Mouse (Mus musculus): ENCODE measurements around the gene Erich4. TPM values are rescaled to one million over a fixed set of nuclear protein-coding genes. Genes with fewer than 3 reads are reported as not detected.

The Erich4 gene
- polyA plus RNA-seq, 1 experiment: not detected

DNA sequence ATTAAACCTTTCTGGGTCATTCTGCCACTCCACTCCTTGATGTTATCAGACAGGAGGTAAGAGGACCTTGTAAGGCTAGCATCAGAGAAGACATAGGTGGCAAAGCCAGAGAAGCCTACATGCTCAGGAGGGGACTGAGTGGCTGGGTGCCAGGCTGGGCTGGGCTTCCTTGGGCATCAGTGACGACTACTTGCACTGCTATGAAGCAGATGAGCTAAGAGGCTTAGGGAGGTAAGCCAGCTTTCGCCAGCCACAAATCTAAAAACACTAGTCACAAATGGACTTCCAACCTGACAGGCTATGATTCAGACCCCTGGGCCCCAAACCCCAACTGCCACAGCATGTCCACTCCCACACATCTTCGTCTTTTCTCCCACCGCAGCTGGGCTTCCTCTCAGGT, 28.9 kb upstream of the Erich4 start:
- no peaks in the 10 kb centered on the region for H3K27me3 ChIP-seq (ENCODE audit: control insufficient read depth, insufficient read depth, insufficient read length)
- H3K4me2 ChIP-seq (ENCODE audit: low read depth): no peak overlapping the region
- TF ChIP-seq CEBPB (IDR thresholded peaks at IDR 0.05; ENCODE audit: insufficient read depth, poor library complexity, severe bottlenecking) (no peak), TCF12 (IDR thresholded peaks at IDR 0.05; ENCODE audit: insufficient read depth, poor library complexity, severe bottlenecking) (no peak), TCF3 (IDR thresholded peaks at IDR 0.05; ENCODE audit: insufficient read length, low read depth) (no peak), SRF (IDR thresholded peaks at IDR 0.05; ENCODE audit: control insufficient read depth, insufficient read length, low read depth) (no peak), MYOD1 (IDR thresholded peaks at IDR 0.05; ENCODE audit: control insufficient read depth in 1 of 3, insufficient read length in 2 of 3, low read depth in 2 of 3) (no peak), MAX (IDR thresholded peaks at IDR 0.05; ENCODE audit: low read depth) (no peak), E2F4 (IDR thresholded peaks at IDR 0.05; ENCODE audit: insufficient read depth) (no peak), POLR2A (IDR thresholded peaks at IDR 0.05; ENCODE audit: insufficient read length, low read depth) (no peak), POLR2AphosphoS2 (IDR thresholded peaks at IDR 0.05; ENCODE audit: insufficient read length, low read depth) (no peak), REST (IDR thresholded peaks at IDR 0.05; ENCODE audit: insufficient read depth, insufficient read length) (no peak), MYOG (IDR thresholded peaks at IDR 0.05; ENCODE audit: control insufficient read depth in 1 of 3, insufficient read depth in 1 of 3, insufficient read length in 2 of 3, low read depth in 2 of 3) (no peak), USF1 (IDR thresholded peaks at IDR 0.05; ENCODE audit: low read depth) (no peak)
- no peak overlapping the region for H3K4me3 ChIP-seq
- no peaks in the 10 kb centered on the region for H3K36me3 ChIP-seq (ENCODE audit: control insufficient read depth, insufficient read depth)
- no peaks in the 10 kb centered on the region for H3K79me2 ChIP-seq (ENCODE audit: control insufficient read depth, insufficient read depth)
- H3ac ChIP-seq (ENCODE audit: control insufficient read depth, insufficient read length): no peak overlapping the region

DNA sequence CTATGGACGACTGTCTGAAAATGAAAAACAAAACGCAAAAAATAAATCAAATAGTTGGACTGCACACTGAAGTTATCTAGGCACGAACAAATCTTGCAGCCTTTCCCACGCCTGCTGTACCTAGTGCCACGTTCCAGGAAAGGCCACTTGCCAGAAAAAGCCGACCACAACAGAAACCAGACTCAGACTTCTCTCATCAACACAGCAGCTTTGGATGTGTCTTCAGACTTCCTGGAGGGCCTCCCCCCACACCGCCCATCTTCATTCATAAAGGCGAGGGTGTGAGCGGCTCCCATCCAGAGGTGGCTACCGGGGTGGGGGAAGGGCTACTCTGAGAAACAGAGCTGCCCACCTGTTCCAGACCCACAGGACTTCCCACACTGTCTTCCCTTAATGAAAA, 28.4 kb upstream of the Erich4 start:
- TF ChIP-seq MAX (IDR thresholded peaks at IDR 0.05; ENCODE audit: low read depth): no peak
- TF ChIP-seq MYOD1 (IDR thresholded peaks at IDR 0.05; ENCODE audit: control insufficient read depth in 1 of 3, insufficient read length in 2 of 3, low read depth in 2 of 3): no peak
- no peak for TF ChIP-seq MYOG (IDR thresholded peaks at IDR 0.05; ENCODE audit: control insufficient read depth in 1 of 3, insufficient read depth in 1 of 3, insufficient read length in 2 of 3, low read depth in 2 of 3)
- no peak for TF ChIP-seq POLR2A (IDR thresholded peaks at IDR 0.05; ENCODE audit: insufficient read length, low read depth)
- no peak for TF ChIP-seq E2F4 (IDR thresholded peaks at IDR 0.05; ENCODE audit: insufficient read depth)
- TF ChIP-seq USF1 (IDR thresholded peaks at IDR 0.05; ENCODE audit: low read depth): no peak
- no peak for TF ChIP-seq CEBPB (IDR thresholded peaks at IDR 0.05; ENCODE audit: insufficient read depth, poor library complexity, severe bottlenecking)
- no peak for TF ChIP-seq SRF (IDR thresholded peaks at IDR 0.05; ENCODE audit: control insufficient read depth, insufficient read length, low read depth)
- no peak for TF ChIP-seq TCF3 (IDR thresholded peaks at IDR 0.05; ENCODE audit: insufficient read length, low read depth)
- no peak for TF ChIP-seq REST (IDR thresholded peaks at IDR 0.05; ENCODE audit: insufficient read depth, insufficient read length)
- no peak for TF ChIP-seq POLR2AphosphoS2 (IDR thresholded peaks at IDR 0.05; ENCODE audit: insufficient read length, low read depth)
- TF ChIP-seq TCF12 (IDR thresholded peaks at IDR 0.05; ENCODE audit: insufficient read depth, poor library complexity, severe bottlenecking): no peak
- Histone ChIP-seq H3K4me3 (no peak overlapping the region), H3K4me2 (ENCODE audit: low read depth) (no peak overlapping the region), H3K27me3 (ENCODE audit: control insufficient read depth, insufficient read depth, insufficient read length) (no peaks in the 10 kb centered on the region), H3ac (ENCODE audit: control insufficient read depth, insufficient read length) (no peak overlapping the region), H3K36me3 (ENCODE audit: control insufficient read depth, insufficient read depth) (no peaks in the 10 kb centered on the region), H3K79me2 (ENCODE audit: control insufficient read depth, insufficient read depth) (no peaks in the 10 kb centered on the region)

DNA sequence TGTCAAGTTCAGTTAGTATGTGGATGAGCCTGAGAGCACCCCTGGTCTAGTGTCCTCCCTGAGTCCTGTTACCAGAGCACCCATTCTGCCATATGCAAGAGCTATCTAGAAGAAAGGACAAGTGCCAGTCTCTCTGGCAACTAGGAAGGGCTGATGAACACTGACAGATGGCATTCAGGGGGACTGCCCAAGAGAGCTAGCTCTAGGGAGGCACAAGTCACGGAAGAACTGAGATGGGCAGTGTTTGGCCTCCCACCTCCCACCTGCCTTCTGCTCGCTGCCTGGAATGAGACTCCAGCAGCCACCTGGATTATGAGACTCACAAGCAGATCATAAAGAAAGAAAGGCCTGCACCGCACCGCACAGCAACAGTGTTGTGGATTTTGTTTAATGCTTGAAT, 24.1 kb upstream of the Erich4 start:
- TF ChIP-seq SRF (IDR thresholded peaks at IDR 0.05; ENCODE audit: control insufficient read depth, insufficient read length, low read depth) (no peak), USF1 (IDR thresholded peaks at IDR 0.05; ENCODE audit: low read depth) (no peak), MYOD1 (IDR thresholded peaks at IDR 0.05; ENCODE audit: control insufficient read depth in 1 of 3, insufficient read length in 2 of 3, low read depth in 2 of 3) (no peak), TCF3 (IDR thresholded peaks at IDR 0.05; ENCODE audit: insufficient read length, low read depth) (no peak), MAX (IDR thresholded peaks at IDR 0.05; ENCODE audit: low read depth) (no peak), CEBPB (IDR thresholded peaks at IDR 0.05; ENCODE audit: insufficient read depth, poor library complexity, severe bottlenecking) (no peak), TCF12 (IDR thresholded peaks at IDR 0.05; ENCODE audit: insufficient read depth, poor library complexity, severe bottlenecking) (no peak), POLR2A (IDR thresholded peaks at IDR 0.05; ENCODE audit: insufficient read length, low read depth) (no peak), MYOG (IDR thresholded peaks at IDR 0.05; ENCODE audit: control insufficient read depth in 1 of 3, insufficient read depth in 1 of 3, insufficient read length in 2 of 3, low read depth in 2 of 3) (no peak), POLR2AphosphoS2 (IDR thresholded peaks at IDR 0.05; ENCODE audit: insufficient read length, low read depth) (no peak), REST (IDR thresholded peaks at IDR 0.05; ENCODE audit: insufficient read depth, insufficient read length) (no peak), E2F4 (IDR thresholded peaks at IDR 0.05; ENCODE audit: insufficient read depth) (no peak)

DNA sequence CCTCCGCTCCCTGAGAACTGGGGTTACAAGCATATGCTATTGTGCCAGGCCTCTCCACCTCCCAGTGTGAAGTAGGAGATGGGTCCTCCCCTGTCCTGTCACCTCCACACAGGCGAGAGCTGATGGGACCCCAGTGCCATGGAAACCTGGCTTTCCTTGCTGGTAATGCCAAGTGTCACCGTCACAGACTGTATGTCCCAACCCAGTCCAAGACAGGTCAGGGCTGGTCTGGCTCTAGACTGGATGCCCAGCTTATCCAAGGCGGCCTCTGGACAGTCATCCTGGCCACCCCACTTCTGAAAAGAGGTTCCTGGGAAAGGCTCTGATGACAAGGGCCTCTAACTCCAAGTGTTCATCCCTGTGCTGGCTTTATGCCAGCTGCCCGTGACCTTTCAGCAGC, 21.4 kb upstream of the Erich4 start:
- Histone ChIP-seq H3ac (ENCODE audit: control insufficient read depth, insufficient read length) (no peak overlapping the region), H3K4me3 (no peak overlapping the region), H3K79me2 (ENCODE audit: control insufficient read depth, insufficient read depth) (no peaks in the 10 kb centered on the region), H3K36me3 (ENCODE audit: control insufficient read depth, insufficient read depth) (no peaks in the 10 kb centered on the region), H3K27me3 (ENCODE audit: control insufficient read depth, insufficient read depth, insufficient read length) (no peaks in the 10 kb centered on the region), H3K4me2 (ENCODE audit: low read depth) (no peak overlapping the region)
- TF ChIP-seq E2F4 (IDR thresholded peaks at IDR 0.05; ENCODE audit: insufficient read depth) (no peak), CEBPB (IDR thresholded peaks at IDR 0.05; ENCODE audit: insufficient read depth, poor library complexity, severe bottlenecking) (no peak), SRF (IDR thresholded peaks at IDR 0.05; ENCODE audit: control insufficient read depth, insufficient read length, low read depth) (no peak), REST (IDR thresholded peaks at IDR 0.05; ENCODE audit: insufficient read depth, insufficient read length) (no peak), MYOD1 (IDR thresholded peaks at IDR 0.05; ENCODE audit: control insufficient read depth in 1 of 3, insufficient read length in 2 of 3, low read depth in 2 of 3) (no peak), POLR2A (IDR thresholded peaks at IDR 0.05; ENCODE audit: insufficient read length, low read depth) (no peak)

More for the DNA sequence above, 24.1 kb upstream of the Erich4 start:
- Histone ChIP-seq H3K27me3 (ENCODE audit: control insufficient read depth, insufficient read depth, insufficient read length) (no peaks in the 10 kb centered on the region), H3K4me2 (ENCODE audit: low read depth) (no peak overlapping the region), H3ac (ENCODE audit: control insufficient read depth, insufficient read length) (no peak overlapping the region), H3K4me3 (no peak overlapping the region), H3K79me2 (ENCODE audit: control insufficient read depth, insufficient read depth) (no peaks in the 10 kb centered on the region), H3K36me3 (ENCODE audit: control insufficient read depth, insufficient read depth) (no peaks in the 10 kb centered on the region)

Data from myocyte (in vitro differentiated cells).